Mouse (Mus musculus) stomach, embryonic 16.5 days (tissue): ENCODE measurements around the gene Gm15155. TPM values are rescaled to one million over a fixed set of nuclear protein-coding genes. Genes with fewer than 3 reads are reported as not detected.
A peak's percentile ranks its signal among the peaks of the same experiment; 100 is the strongest.
"Not testable (repeated sequence)": the region's sequence is repeated elsewhere in the genome, so short reads cannot be mapped to it uniquely, and the experiment has no call there.

Experiments used
- ATAC-seq: fragments of 200-750 bp; cut with Nextera tagmentation; 2 replicates; pipeline ENCODE4 v1.8.0; 2017; ENCODE audit warnings: moderate number of reproducible peaks, moderate TSS enrichment; ENCODE audit not compliant: insufficient read depth, low FRiP score
- H3K27ac ChIP-seq: fragments of 300-500 bp; sonication (generic); 2 replicates; pipeline ENCODE4 v1.5.1; 2014; ENCODE audit warnings: low read length
- H3K27me3 ChIP-seq: fragments of 300-500 bp; sonication (generic); 2 replicates; pipeline ENCODE4 v1.6.1; 2014; ENCODE audit warnings: low read length, control low read depth, mixed read lengths; ENCODE audit not compliant: control insufficient read depth, insufficient read depth
- H3K36me3 ChIP-seq: fragments of 300-500 bp; sonication (generic); 2 replicates; pipeline ENCODE4 v1.6.1; 2014; ENCODE audit warnings: low read length; ENCODE audit not compliant: control insufficient read depth, insufficient read depth
- H3K4me1 ChIP-seq: fragments of 300-500 bp; sonication (generic); 2 replicates; pipeline ENCODE4 v1.6.1; 2014; ENCODE audit warnings: low read length, control low read depth, mixed read lengths; ENCODE audit not compliant: control insufficient read depth, insufficient read depth
- H3K4me2 ChIP-seq: fragments of 300-500 bp; sonication (generic); 2 replicates; pipeline ENCODE4 v1.6.1; 2014; ENCODE audit warnings: low read depth, low read length, mixed read lengths
- H3K4me3 ChIP-seq: fragments of 300-500 bp; sonication (generic); replicated peaks from 2 replicates; pipeline ENCODE4 v1.5.1; 2014; ENCODE audit warnings: mild to moderate bottlenecking, low read length
- H3K9ac ChIP-seq: fragments of 300-500 bp; sonication (generic); 2 replicates; pipeline ENCODE4 v1.6.1; 2014; ENCODE audit warnings: low read length
- H3K9me3 ChIP-seq: fragments of 300-500 bp; sonication (generic); replicated peaks from 2 replicates; pipeline ENCODE4 v1.6.1; 2016; ENCODE audit warnings: low read length, control low read depth; ENCODE audit not compliant: control insufficient read depth
- WGBS: fragments of 180-500 bp; shearing (Covaris S2); extraction: QIAGEN DNeasy Blood & Tissue Kit; methylation state at CpG from one replicate; pipeline ENCODE4 v1.1.7; 2014; 5-methylcytosine and 5-hydroxymethylcytosine counted together
- polyA plus RNA-seq: library from polyadenylated mRNA; unstranded; fragments of >200 nt; fragmentation: Nextera tagmentation; extraction: Ambion mirVana; gene quantifications from 2 replicates; pipeline ENCODE4 v1.2.1, GENCODE M21; 2015

Gene Gm15155
- polyA plus RNA-seq, 1 experiment from 2014 or later = not detected

GRCm38 (mm10) chrX:155622961-155623599 is 1.5 kb upstream of the Gm15155 start:
- no peaks in the 10 kb centered on the region for H3K9me3 ChIP-seq
- H3K4me1 ChIP-seq = peaks cover 2% of the 10 kb centered on the region; the same call in 1 of the 2 replicates
- peak overlapping the region; percentile 70 for H3K4me2 ChIP-seq
- peak overlapping the region; percentile 55 for H3K9ac ChIP-seq
- WGBS = 6% methylated on average over 45 of the region's 69 CpGs
- H3K27me3 ChIP-seq = peaks cover 15% of the 10 kb centered on the region; the same call in 1 of the 2 replicates
- peak; percentile 47 for ATAC-seq
- H3K4me3 ChIP-seq = peak overlapping the region; percentile 51
- no peaks in the 10 kb centered on the region for H3K36me3 ChIP-seq
- no peak overlapping the region for H3K27ac ChIP-seq

- no peaks in the 10 kb centered on the region for H3K9me3 ChIP-seq
- no peak within 1 kb of the TSS for H3K27ac ChIP-seq
- 21% methylated on average over 24 of the region's 34 CpGs for WGBS
- H3K4me2 ChIP-seq = peak within 1 kb of the TSS; percentile 70
- ATAC-seq = peak; percentile 68
- peaks cover 15% of the 10 kb centered on the region; the same call in 1 of the 2 replicates for H3K27me3 ChIP-seq
- peak within 1 kb of the TSS; percentile 55 for H3K9ac ChIP-seq
- peaks cover 2% of the 10 kb centered on the region; the same call in 1 of the 2 replicates for H3K4me1 ChIP-seq
- H3K36me3 ChIP-seq = no peaks in the 10 kb centered on the region
- peak within 1 kb of the TSS; percentile 51 for H3K4me3 ChIP-seq
These were observed 750 bp upstream of the Gm15155 start, which contains the start of gene Ptchd1 for GRCm38 (mm10) chrX:155623701-155624281. Ptchd1 (minus strand) TSS chrX:155623814.

- Histone ChIP-seq H3K27me3 (peaks cover 15% of the 10 kb centered on the region; the same call in 1 of the 2 replicates), H3K27ac (no peak overlapping the region), H3K4me2 (peak overlapping the region; percentile 70), H3K36me3 (no peaks in the 10 kb centered on the region), H3K4me3 (peak overlapping the region; percentile 51), H3K4me1 (peaks cover 2% of the 10 kb centered on the region; the same call in 1 of the 2 replicates), H3K9me3 (no peaks in the 10 kb centered on the region), H3K9ac (no peak overlapping the region)
- peak; percentile 29; the same call in 1 of the 2 replicates for ATAC-seq
- 15% methylated on average over 5 of the region's 15 CpGs for WGBS
These were observed 354 bp downstream of the Gm15155 start for GRCm38 (mm10) chrX:155624895-155625294.

GRCm38 (mm10) chrX:155625671-155626196 is 1.2 kb downstream of the Gm15155 start:
- Histone ChIP-seq H3K9ac (no peak overlapping the region), H3K4me1 (peaks cover 2% of the 10 kb centered on the region; the same call in 1 of the 2 replicates), H3K27ac (no peak overlapping the region), H3K9me3 (no peaks in the 10 kb centered on the region), H3K4me3 (0 out of 2 replicates have a peak overlapping the region, but pooled peaks have one; percentile 8), H3K4me2 (peak overlapping the region; percentile 27; the same call in 1 of the 2 replicates), H3K36me3 (no peaks in the 10 kb centered on the region), H3K27me3 (peaks cover 15% of the 10 kb centered on the region; the same call in 1 of the 2 replicates)
- 11% methylated on average over 13 of the region's 13 CpGs for WGBS
- ATAC-seq = no peak

- no peak overlapping the region for H3K9ac ChIP-seq
- no peaks in the 10 kb centered on the region for H3K27me3 ChIP-seq
- no peaks in the 10 kb centered on the region for H3K36me3 ChIP-seq
- H3K27ac ChIP-seq = no peak overlapping the region
- ATAC-seq = no peak
- H3K4me3 ChIP-seq = no peak overlapping the region
- WGBS = 35% methylated on average over 1 of the region's 1 CpGs
- H3K9me3 ChIP-seq = no peaks in the 10 kb centered on the region
- no peak overlapping the region for H3K4me2 ChIP-seq
- H3K4me1 ChIP-seq = no peaks in the 10 kb centered on the region
These were observed 19.4 kb downstream of the Gm15155 start for GRCm38 (mm10) chrX:155643975-155644374.

- Histone ChIP-seq H3K27me3 (no peaks in the 10 kb centered on the region), H3K4me2 (no peak overlapping the region), H3K9me3 (no peaks in the 10 kb centered on the region), H3K9ac (no peak overlapping the region), H3K36me3 (no peaks in the 10 kb centered on the region), H3K27ac (no peak overlapping the region), H3K4me1 (no peaks in the 10 kb centered on the region), H3K4me3 (no peak overlapping the region)
- 84% methylated on average over 3 of the region's 3 CpGs for WGBS
- no peak for ATAC-seq
These were observed 21.4 kb downstream of the Gm15155 start for GRCm38 (mm10) chrX:155645975-155646374.

- WGBS = 79% methylated on average over 1 of the region's 1 CpGs
These were observed 33.4 kb downstream of the Gm15155 start for GRCm38 (mm10) chrX:155657971-155658370.

GRCm38 (mm10) chrX:155690440-155690839 is 65.9 kb downstream of the Gm15155 start:
- not testable (repeated sequence) for H3K4me1 ChIP-seq, H3K27ac ChIP-seq, ATAC-seq, H3K36me3 ChIP-seq, H3K4me3 ChIP-seq, H3K9me3 ChIP-seq, H3K9ac ChIP-seq, H3K4me2 ChIP-seq, H3K27me3 ChIP-seq
- WGBS = 84% methylated on average over 1 of the region's 1 CpGs

More at GRCm38 (mm10) chrX:155657971-155658370, 33.4 kb downstream of the Gm15155 start:
- Histone ChIP-seq H3K4me1 (no peaks in the 10 kb centered on the region), H3K4me3 (no peak overlapping the region), H3K4me2 (no peak overlapping the region), H3K27ac (no peak overlapping the region), H3K36me3 (no peaks in the 10 kb centered on the region), H3K27me3 (no peaks in the 10 kb centered on the region), H3K9ac (no peak overlapping the region), H3K9me3 (no peaks in the 10 kb centered on the region)
- ATAC-seq = no peak

GRCm38 (mm10) chrX:155724157-155724556 is 99.6 kb downstream of the Gm15155 start:
- Histone ChIP-seq H3K4me1 (no peaks in the 10 kb centered on the region), H3K27me3 (no peaks in the 10 kb centered on the region), H3K4me2 (no peak overlapping the region), H3K9ac (no peak overlapping the region), H3K9me3 (no peaks in the 10 kb centered on the region), H3K36me3 (no peaks in the 10 kb centered on the region), H3K27ac (no peak overlapping the region), H3K4me3 (no peak overlapping the region)
- no peak for ATAC-seq
- WGBS = 81% methylated on average over 3 of the region's 3 CpGs
